ENCODE assay signal across 1 mouse cellular context in genomic region chrX:151016938-151017877, GRCm38 (mm10).
TF ChIP-seq lines count a peak whose summit lies in the region.

Gnl3l (minus strand) TSS chrX:151017322.

TF ChIP-seq in CH12.LX, 34 proteins besides CTCF, POLR2A, EP300 and RAD21 (continued from another document):
- TF ChIP-seq CHD1 (IDR thresholded peaks at IDR 0.05; ENCODE audit: low read depth, low read length) (no peak), JUN (IDR thresholded peaks at IDR 0.05; ENCODE audit: insufficient read depth, low read depth, low read length) (no peak), MEF2A (IDR thresholded peaks at IDR 0.05; ENCODE audit: borderline replicate concordance, low read depth, low read length) (no peak), KAT2A (IDR thresholded peaks at IDR 0.05; ENCODE audit: insufficient replicate concordance, low read length) (no peak), MAX (IDR thresholded peaks at IDR 0.05; ENCODE audit: low read length) (0 out of 2 replicates have a peak, but pooled peaks have one; percentile 33), NRF1 (IDR thresholded peaks at IDR 0.05; ENCODE audit: low read depth, low read length) (peak; percentile 69), USF2 (conservative IDR thresholded peaks at IDR 0.05; ENCODE audit: low read depth, low read length) (peak; percentile 57), SMC3 (IDR thresholded peaks at IDR 0.05; ENCODE audit: low read depth, low read length) (no peak), GABPA (IDR thresholded peaks at IDR 0.05; ENCODE audit: insufficient replicate concordance, low read depth, low read length) (no peak), E2F4 (IDR thresholded peaks at IDR 0.05; ENCODE audit: insufficient replicate concordance, low read depth, low read length) (no peak), ELF1 (IDR thresholded peaks at IDR 0.05; ENCODE audit: low read depth, low read length) (peak; percentile 89), ZMIZ1 (IDR thresholded peaks at IDR 0.05; ENCODE audit: low read depth, low read length) (0 out of 2 replicates have a peak, but pooled peaks have one; percentile 39)
